Mouse (Mus musculus) heart, postnatal 0 days (tissue): ENCODE measurements around the gene Ulk4. TPM values are rescaled to one million over a fixed set of nuclear protein-coding genes. Genes with fewer than 3 reads are reported as not detected.
A peak's percentile ranks its signal among the peaks of the same experiment; 100 is the strongest.

Experiments
- ATAC-seq: fragments of 200-750 bp; cut with Nextera tagmentation; 2 replicates; pipeline ENCODE4 v1.8.0; 2017; ENCODE audit warnings: low read depth, moderate number of reproducible peaks, moderate library complexity; ENCODE audit not compliant: insufficient read depth
- DNase-seq: peaks from one replicate; pipeline ENCODE4 v3.0.0-alpha.2; 2016; ENCODE audit warnings: low spot score
- H3K27ac ChIP-seq: fragments of 300-500 bp; sonication (generic); 2 replicates; pipeline ENCODE4 v1.5.1; 2014; ENCODE audit warnings: low read depth, mild to moderate bottlenecking
- H3K27me3 ChIP-seq: fragments of 300-500 bp; sonication (generic); 2 replicates; pipeline ENCODE4 v1.6.1; 2014; ENCODE audit warnings: low read length, mixed read lengths; ENCODE audit not compliant: control insufficient read depth, insufficient read depth
- H3K36me3 ChIP-seq: fragments of 300-500 bp; sonication (generic); replicated peaks from 2 replicates; pipeline ENCODE4 v1.6.1; 2014; ENCODE audit warnings: low read length, mixed read lengths; ENCODE audit not compliant: control insufficient read depth, insufficient read depth
- H3K4me1 ChIP-seq: fragments of 300-500 bp; sonication (generic); 2 replicates; pipeline ENCODE4 v1.6.1; 2014; ENCODE audit warnings: antibody characterized with exemption; ENCODE audit not compliant: control insufficient read depth, insufficient read depth
- H3K4me2 ChIP-seq: fragments of 300-500 bp; sonication (generic); 2 replicates; pipeline ENCODE4 v1.6.1; 2014; ENCODE audit warnings: low read depth, mild to moderate bottlenecking, low read length, moderate library complexity
- H3K4me3 ChIP-seq: fragments of 300-500 bp; sonication (generic); 2 replicates; pipeline ENCODE4 v1.5.1; 2014; ENCODE audit warnings: low read depth, low read length
- H3K9ac ChIP-seq: fragments of 300-500 bp; sonication (generic); replicated peaks from 2 replicates; pipeline ENCODE4 v1.6.1; 2014; ENCODE audit warnings: low read depth, low read length, mixed read lengths
- H3K9me3 ChIP-seq: fragments of 300-500 bp; sonication (generic); replicated peaks from 2 replicates; pipeline ENCODE4 v1.6.1; 2016; ENCODE audit warnings: low read length; ENCODE audit not compliant: control insufficient read depth
- CTCF ChIP-seq: IDR thresholded peaks from 2 replicates; pipeline ENCODE4 v1.5.1; 2016; ENCODE audit warnings: antibody characterized with exemption, control low read depth, low read depth
- EP300 ChIP-seq: IDR thresholded peaks from 2 replicates; pipeline ENCODE4 v1.6.1; 2016; ENCODE audit warnings: antibody characterized with exemption, low read depth
- WGBS: fragments of 180-500 bp; shearing (Covaris S2); extraction: QIAGEN DNeasy Blood & Tissue Kit; methylation state at CpG from one replicate; pipeline ENCODE4 v1.1.7; 2014; 5-methylcytosine and 5-hydroxymethylcytosine counted together
- polyA plus RNA-seq: library from polyadenylated mRNA; unstranded; fragments of >200 nt; fragmentation: Nextera tagmentation; extraction: Ambion mirVana; gene quantifications from 2 replicates; pipeline ENCODE4 v1.2.1, GENCODE M21; 2015
- total RNA-seq: library from RNA; depleted of rRNA; stranded (reverse); fragments of >200 nt; gene quantifications from 2 replicates; pipeline ENCODE4 v1.2.3, GENCODE M21; 2014; ENCODE audit warnings: low replicate concordance

Ulk4 gene
- total and polyA plus RNA-seq, 2 experiments from 2014 or later: 1.5 to 66.7 TPM

- no peak for DNase-seq
- Histone ChIP-seq H3K4me2 (no peak overlapping the region), H3K4me1 (no peaks in the 10 kb centered on the region), H3K4me3 (no peak overlapping the region), H3K36me3 (no peaks in the 10 kb centered on the region), H3K9ac (no peak overlapping the region), H3K27me3 (no peaks in the 10 kb centered on the region), H3K27ac (no peak overlapping the region), H3K9me3 (no peaks in the 10 kb centered on the region)
- TF ChIP-seq EP300 (no peak), CTCF (no peak)
- 73% methylated on average over 10 of the region's 10 CpGs for WGBS
- ATAC-seq: no peak
Measured at GRCm38 (mm10) chr9:121071461-121072126, 205.4 kb downstream of the Ulk4 start.

- H3K27me3 ChIP-seq: no peaks in the 10 kb centered on the region
- H3K9ac ChIP-seq: no peak overlapping the region
- DNase-seq (no peak), ATAC-seq (peak; percentile 47; the same call in 1 of the 2 replicates)
- H3K4me3 ChIP-seq: no peak overlapping the region
- no peaks in the 10 kb centered on the region for H3K36me3 ChIP-seq
- TF ChIP-seq CTCF (no peak), EP300 (no peak)
- no peaks in the 10 kb centered on the region for H3K4me1 ChIP-seq
- H3K9me3 ChIP-seq: no peaks in the 10 kb centered on the region
- 42% methylated on average over 11 of the region's 11 CpGs for WGBS
- H3K4me2 ChIP-seq: no peak overlapping the region
- no peak overlapping the region for H3K27ac ChIP-seq
Measured at GRCm38 (mm10) chr9:121071050-121071449, 205.9 kb downstream of the Ulk4 start.

- no peaks in the 10 kb centered on the region for H3K4me1 ChIP-seq
- no peak overlapping the region for H3K4me3 ChIP-seq
- no peak for TF ChIP-seq CTCF
- TF ChIP-seq EP300: no peak
- H3K9ac ChIP-seq: no peak overlapping the region
- H3K27me3 ChIP-seq: no peaks in the 10 kb centered on the region
- WGBS: 77% methylated on average over 5 of the region's 5 CpGs
- no peak overlapping the region for H3K27ac ChIP-seq
- H3K9me3 ChIP-seq: no peaks in the 10 kb centered on the region
- ATAC-seq (no peak), DNase-seq (no peak)
- H3K36me3 ChIP-seq: no peaks in the 10 kb centered on the region
- no peak overlapping the region for H3K4me2 ChIP-seq
Measured at GRCm38 (mm10) chr9:121068115-121068514, 208.9 kb downstream of the Ulk4 start.

- H3K4me3 ChIP-seq: no peak overlapping the region
- H3K36me3 ChIP-seq: no peaks in the 10 kb centered on the region
- no peaks in the 10 kb centered on the region for H3K9me3 ChIP-seq
- 83% methylated on average over 10 of the region's 10 CpGs for WGBS
- no peak for ATAC-seq
- H3K9ac ChIP-seq: no peak overlapping the region
- H3K4me2 ChIP-seq: no peak overlapping the region
- H3K27me3 ChIP-seq: no peaks in the 10 kb centered on the region
- H3K4me1 ChIP-seq: peaks cover 9% of the 10 kb centered on the region; the same call in 1 of the 2 replicates
- no peak overlapping the region for H3K27ac ChIP-seq
- no peak for DNase-seq
- TF ChIP-seq CTCF (no peak), EP300 (no peak)
Measured at GRCm38 (mm10) chr9:121067043-121067442, 210.0 kb downstream of the Ulk4 start.

- H3K4me2 ChIP-seq: no peak overlapping the region
- DNase-seq (no peak), ATAC-seq (no peak)
- no peaks in the 10 kb centered on the region for H3K9me3 ChIP-seq
- H3K27ac ChIP-seq: no peak overlapping the region
- no peaks in the 10 kb centered on the region for H3K36me3 ChIP-seq
- H3K27me3 ChIP-seq: no peaks in the 10 kb centered on the region
- H3K4me1 ChIP-seq: peaks cover 11% of the 10 kb centered on the region; the same call in 1 of the 2 replicates
- no peak overlapping the region for H3K9ac ChIP-seq
- WGBS: 80% methylated on average over 10 of the region's 10 CpGs
- TF ChIP-seq EP300: no peak
- TF ChIP-seq CTCF: no peak
- H3K4me3 ChIP-seq: no peak overlapping the region
Measured at GRCm38 (mm10) chr9:121065383-121065978, 211.5 kb downstream of the Ulk4 start.
